Mouse (Mus musculus): ENCODE measurements at regions not wholly inside any gene's neighbourhood (a gene's known extent, or its start where the extent isn't known, plus 50 kb on each side); places are given as distances from the start of the nearest gene placed in this dataset.

GRCm38 (mm10) chr4:124008725-124009124 lies 90.9 kb upstream of the 4930535I16Rik start:
- Histone ChIP-seq H3K36me3 (ENCODE audit: control insufficient read depth, insufficient read depth, low read length, poor library complexity, severe bottlenecking) (no peaks in the 10 kb centered on the region), H3K27me3 (ENCODE audit: control insufficient read depth, insufficient read depth, low read length, poor library complexity, severe bottlenecking) (no peaks in the 10 kb centered on the region)
- no peak for DNase-seq (ENCODE audit: low read depth, low spot score)

- Histone ChIP-seq H3K27me3 (ENCODE audit: control insufficient read depth, insufficient read depth, low read length, poor library complexity, severe bottlenecking) (no peaks in the 10 kb centered on the region), H3K36me3 (ENCODE audit: control insufficient read depth, insufficient read depth, low read length, poor library complexity, severe bottlenecking) (no peaks in the 10 kb centered on the region)
- DNase-seq (ENCODE audit: low read depth, low spot score) = no peak
These were observed 87.9 kb upstream of the 4930535I16Rik start for GRCm38 (mm10) chr4:124005626-124006315.

GRCm38 (mm10) chr4:124002760-124003159 lies 84.9 kb upstream of the 4930535I16Rik start:
- no peak for DNase-seq (ENCODE audit: low read depth, low spot score)
- Histone ChIP-seq H3K27me3 (ENCODE audit: control insufficient read depth, insufficient read depth, low read length, poor library complexity, severe bottlenecking) (no peaks in the 10 kb centered on the region), H3K36me3 (ENCODE audit: control insufficient read depth, insufficient read depth, low read length, poor library complexity, severe bottlenecking) (no peaks in the 10 kb centered on the region)

GRCm38 (mm10) chr4:124002105-124002504 lies 84.3 kb upstream of the 4930535I16Rik start:
- DNase-seq (ENCODE audit: low read depth, low spot score) = no peak
- Histone ChIP-seq H3K36me3 (ENCODE audit: control insufficient read depth, insufficient read depth, low read length, poor library complexity, severe bottlenecking) (no peaks in the 10 kb centered on the region), H3K27me3 (ENCODE audit: control insufficient read depth, insufficient read depth, low read length, poor library complexity, severe bottlenecking) (no peaks in the 10 kb centered on the region)

GRCm38 (mm10) chr4:123995815-123996214 lies 78.0 kb upstream of the 4930535I16Rik start:
- H3K36me3 ChIP-seq (ENCODE audit: control insufficient read depth, insufficient read depth, low read length, poor library complexity, severe bottlenecking) = no peaks in the 10 kb centered on the region
- DNase-seq (ENCODE audit: low read depth, low spot score) = peak; percentile 5
- no peaks in the 10 kb centered on the region for H3K27me3 ChIP-seq (ENCODE audit: control insufficient read depth, insufficient read depth, low read length, poor library complexity, severe bottlenecking)

- DNase-seq (ENCODE audit: low read depth, low spot score) = no peak
- Histone ChIP-seq H3K27me3 (ENCODE audit: control insufficient read depth, insufficient read depth, low read length, poor library complexity, severe bottlenecking) (no peaks in the 10 kb centered on the region), H3K36me3 (ENCODE audit: control insufficient read depth, insufficient read depth, low read length, poor library complexity, severe bottlenecking) (no peaks in the 10 kb centered on the region)
These were observed 73.4 kb upstream of the 4930535I16Rik start for GRCm38 (mm10) chr4:123991223-123991622.

- Histone ChIP-seq H3K27me3 (ENCODE audit: control insufficient read depth, insufficient read depth, low read length, poor library complexity, severe bottlenecking) (no peaks in the 10 kb centered on the region), H3K36me3 (ENCODE audit: control insufficient read depth, insufficient read depth, low read length, poor library complexity, severe bottlenecking) (no peaks in the 10 kb centered on the region)
- DNase-seq (ENCODE audit: low read depth, low spot score) = no peak
These were observed 72.7 kb upstream of the 4930535I16Rik start for GRCm38 (mm10) chr4:123990293-123991185.

All from splenic B cell, adult 2 months (primary cell).